Mouse (Mus musculus): ENCODE data around the gene Higd1b. TPM values are rescaled to one million over a fixed set of nuclear protein-coding genes. Genes with fewer than 3 reads are reported as not detected.
A peak's percentile ranks its signal among the peaks of the same experiment; 100 is the strongest.

Higd1b gene
- total RNA-seq, 2 experiments from 2014 or later, result 2.0 to 4.6 TPM

DNA sequence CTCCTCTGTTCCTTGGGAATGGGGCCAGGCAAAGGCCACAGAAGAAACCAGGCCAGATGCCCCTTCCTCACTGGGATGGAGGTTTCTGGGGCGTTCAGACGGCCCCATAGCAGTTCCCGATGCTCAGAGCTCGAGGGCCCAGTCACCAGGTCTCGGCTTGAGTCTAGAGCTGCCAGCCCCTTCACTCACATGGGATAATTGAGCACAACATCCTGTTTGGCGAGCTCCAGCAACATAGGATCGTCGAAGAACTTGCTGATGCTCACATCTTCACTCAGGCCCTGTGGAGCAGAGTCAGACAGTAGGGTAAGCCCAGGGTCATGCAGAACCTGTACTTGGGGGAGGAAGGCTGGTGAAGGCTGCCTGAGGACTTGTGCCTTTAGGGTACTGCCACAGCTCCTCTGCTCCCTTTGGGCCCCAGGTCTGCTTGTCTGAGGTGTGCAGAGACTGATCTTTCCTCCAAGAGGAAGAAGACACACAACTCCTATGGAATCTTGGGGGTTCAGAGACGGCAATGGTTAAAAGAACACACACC, 3.0 kb downstream of the Higd1b start:
- DNase-seq, result no peak

GRCm38 (mm10) chr11:102845926-102846325, 10.3 kb downstream of the Higd1b start:
- no peak for DNase-seq

DNA sequence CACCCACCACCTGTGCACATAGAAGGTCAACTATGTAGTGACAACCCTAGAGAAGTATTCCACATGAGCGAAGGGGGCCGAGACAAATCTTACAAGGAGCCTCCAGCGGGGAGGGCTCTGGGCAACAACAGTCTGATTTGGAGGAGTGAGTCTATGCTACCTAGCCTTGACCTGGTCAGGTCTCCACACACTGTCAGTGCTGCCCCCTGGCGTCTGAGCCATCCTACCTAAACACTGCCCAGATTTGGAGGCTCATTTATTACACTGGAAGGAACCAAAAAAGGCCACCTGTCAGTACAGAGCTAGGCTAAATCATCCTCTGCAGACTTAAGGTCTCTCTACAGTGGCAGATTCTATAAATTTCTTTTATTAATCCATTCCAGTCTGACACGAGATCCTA, 16.2 kb downstream of the Higd1b start:
- DNase-seq, result no peak

GRCm38 (mm10) chr11:102853760-102854159, 18.1 kb downstream of the Higd1b start:
- no peak for DNase-seq

GRCm38 (mm10) chr11:102855941-102856340, 20.3 kb downstream of the Higd1b start:
- DNase-seq, result no peak

GRCm38 (mm10) chr11:102858951-102859350, 23.3 kb downstream of the Higd1b start:
- no peak for DNase-seq

GRCm38 (mm10) chr11:102859933-102860332, 24.3 kb downstream of the Higd1b start:
- DNase-seq, result no peak

DNA sequence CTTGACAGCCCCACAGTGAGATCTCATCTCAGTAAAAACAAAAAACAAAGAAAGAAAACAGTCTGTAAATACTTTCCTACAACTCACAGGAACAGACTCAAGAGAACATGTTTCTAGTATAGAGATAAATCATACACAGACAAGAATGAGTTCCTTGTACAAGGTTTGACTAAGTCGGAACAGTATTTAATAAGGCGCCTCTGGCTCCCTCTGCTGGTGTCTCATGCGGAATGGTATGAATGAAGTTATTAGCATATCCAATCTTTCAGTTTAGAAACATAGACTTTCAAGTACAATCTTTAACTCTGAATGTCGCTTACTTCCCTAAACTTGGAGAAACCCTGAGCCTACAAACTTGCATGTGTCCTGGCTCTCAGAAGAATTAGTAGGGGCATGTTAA, 28.6 kb downstream of the Higd1b start:
- peak in 1 of 2 experiments; percentile 36 for DNase-seq

DNA sequence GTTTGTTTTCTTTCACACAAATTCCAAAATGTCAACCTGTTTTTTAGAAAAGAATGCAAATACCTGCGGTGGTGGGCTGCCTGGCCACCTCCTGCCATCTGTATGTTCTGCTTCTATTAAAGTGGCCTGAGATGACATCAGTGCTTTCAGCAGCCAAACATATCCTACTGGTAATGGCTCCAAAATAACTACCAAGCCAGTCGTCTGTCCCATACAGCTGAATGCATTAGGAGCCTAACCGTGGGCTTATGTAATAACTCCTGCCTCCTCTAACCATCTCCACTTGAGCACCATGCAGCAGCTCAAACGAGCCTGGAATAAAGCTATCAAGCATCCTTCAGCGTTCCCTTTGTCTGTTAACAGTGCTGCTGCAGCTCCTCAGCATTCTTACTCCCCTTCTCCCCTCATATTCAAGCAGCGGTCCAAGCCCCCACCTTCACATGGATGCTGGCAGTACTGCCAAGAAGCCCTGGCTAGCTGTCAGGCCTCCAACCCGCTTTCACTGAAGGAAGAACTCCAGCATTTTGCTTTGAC, 39.2 kb downstream of the Higd1b start:
- DNase-seq, result peak in 1 of 2 experiments; percentile 49

GRCm38 (mm10) chr11:102879558-102879957, 43.9 kb downstream of the Higd1b start:
- no peak for DNase-seq

DNA sequence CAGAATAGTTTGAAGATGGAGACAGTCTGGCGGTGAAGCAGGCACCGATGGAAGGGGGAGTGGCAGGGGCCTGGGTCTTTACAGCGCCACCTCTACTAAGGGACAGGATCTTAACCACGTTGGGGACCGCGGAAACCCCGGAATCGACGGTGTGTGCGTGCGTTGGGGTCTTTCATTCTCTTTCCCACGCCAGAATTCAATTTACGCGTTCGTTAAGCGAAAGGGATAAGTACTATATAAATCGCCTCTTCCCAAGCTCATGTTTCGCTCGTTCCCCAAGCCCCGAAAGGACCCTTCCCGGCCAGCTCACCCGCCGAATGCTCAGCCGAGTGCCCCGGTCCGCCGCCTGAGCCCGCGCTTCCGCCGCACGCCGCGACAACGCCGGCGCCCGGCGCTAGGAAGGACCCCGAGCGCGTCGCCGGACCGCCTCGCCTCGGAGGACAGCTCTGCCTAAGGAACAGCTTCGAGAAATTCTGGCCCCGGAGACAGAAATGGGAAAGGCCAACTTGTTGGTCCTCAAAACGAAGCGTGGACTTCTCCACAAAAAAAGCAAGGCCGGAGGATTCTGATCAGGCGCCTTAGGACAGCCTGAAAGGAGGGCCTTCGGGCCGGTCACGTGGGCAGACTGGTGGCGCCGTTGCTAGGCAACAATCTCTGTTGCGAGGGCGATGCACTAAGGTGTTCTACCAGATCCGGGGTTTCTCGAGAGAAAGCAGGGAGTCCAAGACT, 45.1 kb downstream of the Higd1b start, which contains the start of the genes Eftud2 and Ccdc103:
Gene Eftud2, minus strand, starts transcription at position 401 of the 729 bp plus-strand sequence.
Gene Ccdc103, plus strand, starts transcription at position 620 of the 729 bp plus-strand sequence.
- DNase-seq, result peak; percentile 93 to 94

DNA sequence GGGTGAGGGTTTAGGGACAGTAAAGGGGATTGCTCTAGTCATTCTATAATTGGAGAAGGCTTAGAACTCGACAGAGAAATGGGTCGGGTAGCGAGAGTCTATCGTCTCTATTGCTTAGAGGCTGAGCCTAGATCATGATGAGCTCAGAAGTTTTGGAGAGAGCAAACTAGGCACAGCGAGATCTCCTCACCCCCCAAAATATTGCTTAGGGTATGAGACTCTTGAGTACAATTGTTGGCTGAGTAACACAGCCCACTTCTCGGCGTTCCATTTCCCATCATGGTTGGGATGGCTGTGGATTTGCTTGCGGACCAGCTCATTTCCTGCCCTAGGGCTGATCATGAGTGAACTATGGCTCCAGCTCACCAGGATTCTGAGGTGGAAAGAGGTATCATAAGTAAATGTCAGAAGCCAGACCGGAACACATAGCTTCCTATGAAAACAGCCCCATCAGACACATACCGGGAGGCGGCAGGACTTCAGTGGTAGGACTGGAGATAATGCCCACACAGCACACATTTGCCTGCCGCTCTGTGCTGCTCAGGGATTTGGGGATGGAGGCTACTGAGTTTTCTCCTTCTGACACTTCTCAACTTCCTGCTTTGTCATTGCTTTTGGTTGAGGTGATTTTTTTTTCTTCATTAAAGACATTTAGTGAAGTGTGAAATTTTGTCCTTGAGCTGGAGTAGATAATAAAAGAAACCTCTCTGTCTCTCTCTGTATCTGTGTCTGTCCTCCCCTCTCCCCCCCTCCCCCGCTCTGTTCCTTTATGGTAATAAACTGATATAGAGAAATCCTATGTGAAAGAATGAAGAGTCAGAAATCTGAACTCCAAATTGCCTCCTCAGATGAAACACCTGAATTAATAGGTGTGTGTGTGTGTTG, 45.9 kb downstream of the Higd1b start:
- no peak for DNase-seq

DNA sequence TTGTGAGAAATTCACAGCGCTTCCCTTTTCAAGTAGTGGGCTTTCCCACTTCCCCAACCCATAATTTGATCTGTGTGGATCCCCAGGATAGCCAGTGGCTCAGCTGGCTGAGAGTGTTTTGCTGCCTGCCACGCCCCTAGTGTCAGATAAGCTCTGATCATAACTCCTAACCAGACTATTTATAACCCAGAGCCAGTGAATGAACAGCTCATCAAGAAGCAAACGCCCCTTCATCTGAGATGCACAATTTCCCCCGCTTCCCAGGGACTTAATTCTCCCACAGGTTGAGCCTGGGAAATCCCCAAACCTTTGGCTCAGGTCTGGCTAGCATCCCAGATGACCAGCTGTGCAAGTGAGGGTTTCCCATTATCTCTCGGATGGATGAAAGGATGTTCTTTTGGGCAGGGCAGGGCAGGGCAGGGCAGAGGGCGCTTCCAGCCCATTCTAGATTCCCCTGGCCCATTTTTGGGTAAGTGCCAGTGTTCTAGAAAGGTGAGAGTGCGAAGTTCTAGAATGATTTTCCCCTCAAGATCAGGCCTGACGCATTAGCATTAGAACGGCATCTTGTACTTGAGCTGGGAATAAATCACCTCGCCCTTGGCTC, 49.1 kb downstream of the Higd1b start, which contains the start of gene Fam187a:
Gene Fam187a, plus strand, starts transcription at position 554 of the 604 bp plus-strand sequence.
- DNase-seq, result no peak

DNA sequence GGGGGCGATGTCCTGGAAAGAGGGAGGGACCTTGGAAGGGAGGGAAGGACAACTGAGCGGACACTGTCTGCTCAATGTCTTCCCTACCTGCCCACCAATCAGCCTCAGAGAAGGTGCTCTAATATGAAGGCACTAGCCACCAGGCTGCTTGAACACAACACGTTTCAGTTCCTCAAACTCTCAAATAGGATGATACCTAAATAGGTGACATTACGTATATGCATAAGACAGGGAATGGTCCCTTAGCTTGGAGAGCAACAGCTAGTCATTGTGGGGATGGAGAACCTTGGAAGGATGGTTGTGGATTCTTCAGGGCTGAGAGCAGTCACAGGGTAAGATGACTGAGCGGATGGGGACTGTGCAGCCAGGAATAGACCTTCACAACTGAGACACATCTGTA, 51.8 kb downstream of the Higd1b start:
- no peak for DNase-seq

Other genes with a start within 250 kb of the Higd1b start
- 1 to 10 TPM; 6.3 to 8.9 TPM for gene Fzd2, start 231.5 kb upstream of the Higd1b start, total RNA-seq (2021)
- not detected for gene Meioc, start 172.1 kb upstream of the Higd1b start, total RNA-seq (2021)
- 10 to 100 TPM; 36.4 to 39.7 TPM for gene Ccdc43, start 138.1 kb upstream of the Higd1b start, total RNA-seq (2021)
- gene Adam11, start 74.4 kb upstream of the Higd1b start, total RNA-seq (2021), result 100 to 1,000 TPM; 188 to 201 TPM
- 1 to 10 TPM; 5.1 TPM for gene Gjc1, start 16.1 kb upstream of the Higd1b start, total RNA-seq (2021)
- gene Eftud2, start 45.1 kb downstream of the Higd1b start, total RNA-seq (2021), result 100 to 1,000 TPM; 129 to 131 TPM
- 1 to 10 TPM; 1.6 to 2.4 TPM for gene Ccdc103, start 45.4 kb downstream of the Higd1b start, total RNA-seq (2021)
- gene Fam187a, start 49.3 kb downstream of the Higd1b start, total RNA-seq (2021), result not detected
- gene Gfap, start 65.1 kb downstream of the Higd1b start, total RNA-seq (2021), result 100 to 1,000 TPM; 275 to 320 TPM
- gene Kif18b, start 89.3 kb downstream of the Higd1b start, total RNA-seq (2021), result under 1 TPM; 0.27 to 0.40 TPM
- gene C1ql1, start 110.8 kb downstream of the Higd1b start, total RNA-seq (2021), result 10 to 100 TPM; 16.2 to 18.2 TPM
- 100 to 1,000 TPM; 165 to 167 TPM for gene Nmt1, start 192.3 kb downstream of the Higd1b start, total RNA-seq (2021)
- 10 to 100 TPM; 88.9 to 96.1 TPM for gene Dcakd, start 192.5 kb downstream of the Higd1b start, total RNA-seq (2021)